Mouse (Mus musculus) kidney, postnatal 0 days (tissue): ENCODE results near the gene D1Pas1. TPM values are rescaled to one million over a fixed set of nuclear protein-coding genes. Genes with fewer than 3 reads are reported as not detected.

Experiments used
- ATAC-seq: fragments of 200-750 bp; cut with Nextera tagmentation; replicated peaks from 2 replicates; pipeline ENCODE4 v1.8.0; 2017; ENCODE audit warnings: low read depth, moderate number of reproducible peaks, moderate TSS enrichment, moderate library complexity; ENCODE audit not compliant: low FRiP score
- DNase-seq: peaks from one replicate; pipeline ENCODE4 v3.0.0-alpha.2; 2016; ENCODE audit warnings: low spot score
- H3K27ac ChIP-seq: fragments of 300-500 bp; sonication (generic); 2 replicates; pipeline ENCODE4 v1.5.1; 2014; ENCODE audit warnings: mild to moderate bottlenecking
- H3K27me3 ChIP-seq: fragments of 300-500 bp; sonication (generic); 2 replicates; pipeline ENCODE4 v1.6.1; 2014; ENCODE audit warnings: low read length, mixed read lengths; ENCODE audit not compliant: insufficient read depth
- H3K36me3 ChIP-seq: fragments of 300-500 bp; sonication (generic); 2 replicates; pipeline ENCODE4 v1.6.1; 2014; ENCODE audit warnings: low read length, mixed read lengths; ENCODE audit not compliant: insufficient read depth
- H3K4me1 ChIP-seq: fragments of 300-500 bp; sonication (generic); replicated peaks from 2 replicates; pipeline ENCODE4 v1.6.1; 2014; ENCODE audit warnings: antibody characterized with exemption, low read length, mixed read lengths; ENCODE audit not compliant: insufficient read depth
- H3K4me2 ChIP-seq: fragments of 300-500 bp; sonication (generic); 2 replicates; pipeline ENCODE4 v1.6.1; 2014; ENCODE audit warnings: mild to moderate bottlenecking, low read length, moderate library complexity, mixed read lengths
- H3K4me3 ChIP-seq: fragments of 300-500 bp; sonication (generic); replicated peaks from 2 replicates; pipeline ENCODE4 v1.5.1; 2014; ENCODE audit warnings: low read depth, low read length
- H3K9ac ChIP-seq: fragments of 300-500 bp; sonication (generic); 2 replicates; pipeline ENCODE4 v1.6.1; 2014; ENCODE audit warnings: low read depth, low read length
- H3K9me3 ChIP-seq: fragments of 300-500 bp; sonication (generic); replicated peaks from 2 replicates; pipeline ENCODE4 v1.6.1; 2016; ENCODE audit warnings: low read length, inconsistent platforms, mixed read lengths
- CTCF ChIP-seq: IDR thresholded peaks from 2 replicates; pipeline ENCODE4 v1.5.1; 2016; ENCODE audit warnings: antibody characterized with exemption, low read depth, mild to moderate bottlenecking, moderate library complexity
- WGBS: fragments of 180-500 bp; shearing (Covaris S2); extraction: QIAGEN DNeasy Blood & Tissue Kit; methylation state at CpG from one replicate; pipeline ENCODE4 v1.1.7; 2014; 5-methylcytosine and 5-hydroxymethylcytosine counted together
- polyA plus RNA-seq: library from polyadenylated mRNA; unstranded; fragments of >200 nt; fragmentation: Nextera tagmentation; extraction: Ambion mirVana; gene quantifications from 2 replicates; pipeline ENCODE4 v1.2.1, GENCODE M21; 2015

Gene D1Pas1
- polyA plus RNA-seq, 1 experiment from 2014 or later = not detected

DNA sequence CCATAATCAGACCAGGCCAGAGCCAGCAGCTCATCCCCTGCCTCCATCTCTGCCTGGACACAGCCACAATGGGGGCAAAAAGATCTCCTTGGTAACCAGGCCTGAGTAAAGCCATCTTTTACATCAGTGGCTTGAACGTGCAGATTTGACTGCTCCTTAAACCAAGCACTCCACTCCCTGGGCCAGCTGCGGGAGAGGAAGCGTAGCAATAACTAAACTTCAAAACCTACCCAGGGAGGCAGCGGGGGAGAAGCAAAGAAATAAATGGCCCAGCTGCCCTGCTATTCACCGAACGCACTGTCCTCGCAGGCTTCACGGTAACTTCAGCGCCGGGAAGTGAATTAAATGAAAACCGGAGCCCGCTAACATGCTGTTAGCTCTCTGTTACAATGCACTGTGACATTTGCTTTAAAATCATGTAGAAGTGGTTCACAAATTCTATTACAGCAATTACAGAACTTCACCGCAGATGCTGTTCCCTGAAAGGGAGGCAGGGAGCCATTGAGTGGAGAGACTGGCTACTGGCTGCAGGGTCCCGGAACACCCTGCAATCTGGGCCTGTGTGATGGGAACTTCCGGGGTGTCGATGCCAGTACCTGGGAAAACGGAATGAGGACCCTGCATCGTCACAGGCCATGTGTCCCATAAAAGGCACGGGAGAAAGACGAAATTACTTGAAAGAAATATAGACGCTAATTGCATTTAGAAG is 30.5 kb downstream of the D1Pas1 start:
- Histone ChIP-seq H3K9ac (no peak overlapping the region), H3K4me3 (no peak overlapping the region), H3K4me1 (no peaks in the 10 kb centered on the region), H3K27ac (no peak overlapping the region), H3K27me3 (no peaks in the 10 kb centered on the region), H3K4me2 (no peak overlapping the region), H3K9me3 (no peaks in the 10 kb centered on the region), H3K36me3 (no peaks in the 10 kb centered on the region)
- ATAC-seq (no peak), DNase-seq (no peak)
- TF ChIP-seq CTCF = no peak
- 89% methylated on average over 21 of the region's 21 CpGs for WGBS

DNA sequence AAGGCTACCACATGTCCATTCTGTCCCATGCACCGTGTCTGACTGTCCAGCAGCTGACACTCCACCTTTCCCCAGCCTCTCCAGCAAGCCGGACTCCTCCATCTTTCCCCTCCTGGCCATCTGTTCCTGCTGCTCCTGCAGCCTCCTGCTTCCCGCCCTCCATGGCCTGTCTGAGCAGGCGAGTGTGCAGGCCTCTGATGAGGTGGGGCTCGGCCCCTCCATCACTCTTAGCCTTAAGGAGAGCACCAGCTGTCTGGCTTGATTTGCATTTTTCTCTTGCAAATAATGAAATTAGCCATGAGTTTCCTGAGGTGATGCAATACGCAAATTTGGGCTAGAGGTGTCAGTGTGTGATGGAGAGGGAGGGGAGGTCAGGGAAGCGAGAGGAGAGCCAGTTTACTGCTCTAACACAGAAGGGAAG is 36.2 kb downstream of the D1Pas1 start:
- DNase-seq (no peak), ATAC-seq (no peak)
- H3K4me3 ChIP-seq = no peak overlapping the region
- no peaks in the 10 kb centered on the region for H3K4me1 ChIP-seq
- no peaks in the 10 kb centered on the region for H3K36me3 ChIP-seq
- H3K27me3 ChIP-seq = no peaks in the 10 kb centered on the region
- no peak overlapping the region for H3K4me2 ChIP-seq
- WGBS = 51% methylated on average over 7 of the region's 7 CpGs
- no peak overlapping the region for H3K9ac ChIP-seq
- no peak for TF ChIP-seq CTCF
- no peak overlapping the region for H3K27ac ChIP-seq
- H3K9me3 ChIP-seq = no peaks in the 10 kb centered on the region

DNA sequence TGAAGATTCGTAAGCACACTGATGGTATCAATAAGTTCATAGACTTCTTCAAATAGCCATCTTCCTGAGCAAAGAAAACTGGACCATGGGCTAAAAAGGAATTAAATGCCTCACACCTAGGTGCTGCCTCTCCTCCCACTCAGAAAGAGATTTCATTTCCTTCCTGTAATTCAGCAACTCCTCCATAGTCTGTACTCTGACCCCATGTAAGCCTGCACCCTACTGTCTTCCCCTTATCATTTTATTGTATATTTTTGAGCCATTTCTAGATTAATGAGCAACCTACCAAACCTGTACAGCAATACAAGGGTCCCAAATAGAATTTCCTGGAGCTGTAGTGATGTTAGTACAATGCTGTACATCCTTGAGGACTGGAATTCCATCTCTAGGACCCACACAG is 37.1 kb downstream of the D1Pas1 start:
- no peak for TF ChIP-seq CTCF
- WGBS = 92% methylated on average over 1 of the region's 1 CpGs
- no peak for ATAC-seq

DNA sequence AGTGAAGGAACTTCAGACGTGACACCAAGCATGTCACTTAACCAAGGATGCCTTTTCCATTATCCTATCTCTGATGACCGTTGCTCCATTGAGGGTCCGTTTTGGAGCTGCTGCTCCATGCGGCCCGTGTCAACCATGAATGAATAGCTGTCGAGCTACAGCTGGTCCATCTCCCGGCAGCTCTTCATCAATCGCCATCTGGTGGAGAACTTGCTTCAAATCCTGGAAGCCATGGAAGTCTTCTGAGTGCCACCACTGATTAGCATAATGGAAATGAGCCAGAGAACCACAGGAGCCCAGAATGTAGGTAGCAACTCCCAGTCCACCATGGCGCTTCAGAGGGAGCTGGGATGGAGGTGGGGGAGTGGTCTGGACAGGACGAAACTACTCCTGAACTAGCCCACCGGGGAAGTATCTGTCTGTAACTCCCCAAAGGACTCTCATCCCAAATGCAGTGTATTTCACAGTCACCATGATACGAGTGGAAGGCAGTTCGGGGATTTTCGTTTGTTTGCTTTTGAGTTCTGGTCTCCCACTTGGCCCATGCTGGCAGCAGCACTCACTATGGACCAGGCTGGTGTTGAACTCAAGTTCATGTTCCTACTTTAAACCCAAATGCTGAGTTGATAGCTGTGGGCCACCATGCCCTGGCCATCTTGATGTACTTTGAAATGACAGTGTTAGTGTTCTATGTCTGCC is 39.2 kb downstream of the D1Pas1 start:
- Histone ChIP-seq H3K27me3 (no peaks in the 10 kb centered on the region), H3K4me3 (no peak overlapping the region), H3K36me3 (no peaks in the 10 kb centered on the region), H3K4me1 (no peaks in the 10 kb centered on the region), H3K27ac (no peak overlapping the region), H3K4me2 (no peak overlapping the region), H3K9me3 (no peaks in the 10 kb centered on the region), H3K9ac (no peak overlapping the region)
- no peak for TF ChIP-seq CTCF
- 83% methylated on average over 14 of the region's 14 CpGs for WGBS
- ATAC-seq (no peak), DNase-seq (no peak)

More for the DNA sequence above, 37.1 kb downstream of the D1Pas1 start:
- DNase-seq = no peak
- Histone ChIP-seq H3K27me3 (no peaks in the 10 kb centered on the region), H3K4me2 (no peak overlapping the region), H3K9ac (no peak overlapping the region), H3K27ac (no peak overlapping the region), H3K4me3 (no peak overlapping the region), H3K36me3 (no peaks in the 10 kb centered on the region), H3K9me3 (no peaks in the 10 kb centered on the region), H3K4me1 (no peaks in the 10 kb centered on the region)

DNA sequence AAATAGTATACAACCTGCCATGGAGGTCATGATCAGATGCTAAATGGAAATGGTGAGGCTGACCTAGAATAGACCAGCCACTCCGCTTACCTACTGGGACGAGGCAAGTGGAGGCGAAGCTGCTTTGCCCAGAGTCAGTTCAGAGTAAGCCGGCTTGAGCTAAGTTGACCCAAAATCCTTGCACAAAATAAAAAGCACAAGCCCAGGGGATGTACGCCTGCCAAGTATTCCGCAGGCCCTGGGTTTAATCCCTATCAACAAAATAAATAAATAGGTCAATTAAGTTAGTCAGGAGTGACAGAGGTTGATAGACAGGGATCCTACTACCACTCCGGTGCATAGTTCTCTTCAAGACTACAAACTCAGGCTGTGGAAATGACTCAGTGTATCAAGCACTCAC is 41.0 kb downstream of the D1Pas1 start:
- no peak overlapping the region for H3K4me3 ChIP-seq
- H3K9ac ChIP-seq = no peak overlapping the region
- ATAC-seq (no peak), DNase-seq (no peak)
- WGBS = 89% methylated on average over 7 of the region's 7 CpGs
- no peak for TF ChIP-seq CTCF
- no peak overlapping the region for H3K4me2 ChIP-seq
- no peak overlapping the region for H3K27ac ChIP-seq
- no peaks in the 10 kb centered on the region for H3K27me3 ChIP-seq
- H3K4me1 ChIP-seq = no peaks in the 10 kb centered on the region
- no peaks in the 10 kb centered on the region for H3K9me3 ChIP-seq
- H3K36me3 ChIP-seq = no peaks in the 10 kb centered on the region

DNA sequence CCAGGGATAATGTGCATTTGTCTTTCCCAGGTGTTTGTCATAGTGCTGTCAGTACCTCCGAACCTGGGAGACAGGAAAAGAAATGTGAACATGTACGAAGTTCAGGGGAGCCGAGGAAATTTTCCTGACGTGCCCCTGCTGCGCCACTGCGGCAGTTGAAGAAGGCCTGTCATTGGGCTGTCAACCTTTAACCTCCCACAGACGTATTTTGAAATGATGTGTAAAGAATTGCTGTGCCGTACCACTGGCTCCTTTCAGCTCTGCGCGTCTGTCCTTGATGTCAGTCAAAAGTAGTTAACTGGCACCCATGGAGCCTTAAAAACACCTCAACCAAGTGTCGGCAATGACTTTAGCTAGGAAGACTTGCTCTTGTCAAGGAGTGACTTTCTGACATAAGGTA is 42.9 kb downstream of the D1Pas1 start:
- no peaks in the 10 kb centered on the region for H3K36me3 ChIP-seq
- no peak for DNase-seq
- TF ChIP-seq CTCF = no peak
- no peaks in the 10 kb centered on the region for H3K4me1 ChIP-seq
- no peak overlapping the region for H3K4me2 ChIP-seq
- no peaks in the 10 kb centered on the region for H3K27me3 ChIP-seq
- WGBS = 80% methylated on average over 11 of the region's 11 CpGs
- H3K4me3 ChIP-seq = no peak overlapping the region
- H3K27ac ChIP-seq = no peak overlapping the region
- H3K9me3 ChIP-seq = no peaks in the 10 kb centered on the region
- H3K9ac ChIP-seq = no peak overlapping the region
- no peak for ATAC-seq

DNA sequence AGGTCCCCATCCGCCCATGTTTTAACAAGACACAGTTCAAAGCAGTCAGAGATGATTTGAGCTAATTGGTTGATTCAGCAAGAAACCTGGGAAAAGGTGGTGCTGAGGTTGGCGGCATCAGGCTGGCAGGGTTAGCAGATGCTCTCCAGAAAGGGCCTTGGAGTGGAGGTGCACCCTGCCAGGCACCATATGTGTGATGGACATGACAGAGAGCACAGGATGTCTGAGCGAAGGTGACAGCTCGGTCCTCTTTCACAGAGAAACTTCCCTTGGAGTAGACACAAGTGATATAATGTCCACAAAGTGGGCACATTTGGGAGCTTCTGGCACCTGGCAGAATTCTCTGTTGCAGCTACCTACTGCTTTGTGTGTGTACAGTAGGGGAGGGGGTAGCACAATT is 44.4 kb downstream of the D1Pas1 start:
- 92% methylated on average over 4 of the region's 4 CpGs for WGBS
- no peak for ATAC-seq

More for the DNA sequence above, 44.4 kb downstream of the D1Pas1 start:
- Histone ChIP-seq H3K4me2 (no peak overlapping the region), H3K27ac (no peak overlapping the region), H3K4me3 (no peak overlapping the region), H3K4me1 (no peaks in the 10 kb centered on the region), H3K9ac (no peak overlapping the region), H3K9me3 (no peaks in the 10 kb centered on the region), H3K27me3 (no peaks in the 10 kb centered on the region), H3K36me3 (no peaks in the 10 kb centered on the region)
- DNase-seq = no peak
- TF ChIP-seq CTCF = no peak
